Mouse (Mus musculus) liver, adult 2 months (tissue): ENCODE data around the gene Zfp668. TPM values are rescaled to one million over a fixed set of nuclear protein-coding genes. Genes with fewer than 3 reads are reported as not detected.

Experiments
- DNase-seq: peaks from one replicate; pipeline ENCODE4 v3.0.0-alpha.2; 2011; ENCODE audit warnings: low read depth, low spot score; ENCODE audit errors: extremely low read depth
- H3K27ac ChIP-seq: fragments of 200-500 bp; replicated peaks from 2 replicates; pipeline ENCODE4 v1.5.1; 2012; ENCODE audit warnings: low read depth, mild to moderate bottlenecking, control low read depth, inconsistent platforms, low read length; ENCODE audit not compliant: insufficient read depth
- H3K27me3 ChIP-seq: fragments of 200-500 bp; 2 replicates; pipeline ENCODE4 v1.6.1; 2012; ENCODE audit warnings: mild to moderate bottlenecking, moderate library complexity, low read length, inconsistent platforms; ENCODE audit not compliant: control insufficient read depth, insufficient read depth
- H3K36me3 ChIP-seq: fragments of 200-500 bp; 2 replicates; pipeline ENCODE4 v1.6.1; 2012; ENCODE audit warnings: low read length, inconsistent platforms; ENCODE audit not compliant: control insufficient read depth, insufficient read depth
- H3K4me1 ChIP-seq: fragments of 200-500 bp; 2 replicates; pipeline ENCODE4 v1.6.1; 2011; ENCODE audit warnings: low read length; ENCODE audit not compliant: control insufficient read depth, insufficient read depth
- H3K4me3 ChIP-seq: fragments of 200-500 bp; 2 replicates; pipeline ENCODE4 v1.5.1; 2011; ENCODE audit warnings: low read depth, mild to moderate bottlenecking, control low read depth, low read length, moderate library complexity; ENCODE audit not compliant: insufficient read depth
- H3K79me2 ChIP-seq: fragments of 200-500 bp; 2 replicates; pipeline ENCODE4 v1.6.1; 2012; ENCODE audit warnings: inconsistent platforms, mild to moderate bottlenecking, low read length, moderate library complexity; ENCODE audit not compliant: control insufficient read depth, insufficient read depth
- H3K9ac ChIP-seq: fragments of 200-500 bp; 2 replicates; pipeline ENCODE4 v1.6.1; 2012; ENCODE audit warnings: low read depth, mild to moderate bottlenecking, control low read depth, inconsistent platforms, low read length
- CTCF ChIP-seq: fragments of 200-500 bp; IDR thresholded peaks from 2 replicates; pipeline ENCODE4 v1.5.1; 2011; ENCODE audit warnings: low read depth, low read length, control low read depth
- POLR2A ChIP-seq: fragments of 200-500 bp; IDR thresholded peaks from 2 replicates; pipeline ENCODE4 v1.6.1; 2011; ENCODE audit warnings: low read length, control low read depth; ENCODE audit not compliant: insufficient read depth; ENCODE audit errors: extremely low read depth
- WGBS: fragments of 180-500 bp; shearing (Covaris S2); methylation state at CpG from one replicate; pipeline ENCODE4 v1.1.7; 2018; 5-methylcytosine and 5-hydroxymethylcytosine counted together
- polyA plus RNA-seq: library from polyadenylated mRNA; depleted of rRNA; stranded (reverse); fragments of >200 nt; gene quantifications from 2 replicates; pipeline ENCODE4 v1.2.3, GENCODE M21; 2012; rRNA removed
- total RNA-seq: library from RNA; depleted of rRNA; stranded (reverse); fragments of >200 nt; gene quantifications from 2 replicates; pipeline ENCODE4 v1.2.3, GENCODE M21; 2014; rRNA removed

Gene Zfp668
- total and polyA plus RNA-seq, 2 experiments = 0.65 to 2.1 TPM

- TF ChIP-seq CTCF (no peak), POLR2A (no peak)
- Histone ChIP-seq H3K4me1 (peaks cover 35% of the 10 kb centered on the region), H3K4me3 (peak overlapping the region; percentile 11), H3K79me2 (no peaks in the 10 kb centered on the region), H3K36me3 (no peaks in the 10 kb centered on the region), H3K27ac (peak overlapping the region; percentile 98), H3K9ac (peak overlapping the region; percentile 63), H3K27me3 (no peaks in the 10 kb centered on the region)
- peak; percentile 95 for DNase-seq
- 13% methylated on average over 19 of the region's 19 CpGs for WGBS
Measured at GRCm38 (mm10) chr7:127814241-127814921, 62.2 kb downstream of the Zfp668 start.

- TF ChIP-seq CTCF (no peak), POLR2A (no peak)
- H3K27me3 ChIP-seq = no peaks in the 10 kb centered on the region
- peak overlapping the region; percentile 98 for H3K27ac ChIP-seq
- 8% methylated on average over 4 of the region's 4 CpGs for WGBS
- peak overlapping the region; percentile 63 for H3K9ac ChIP-seq
- H3K4me1 ChIP-seq = peaks cover 40% of the 10 kb centered on the region
- no peaks in the 10 kb centered on the region for H3K36me3 ChIP-seq
- peak overlapping the region; percentile 11; the same call in 1 of the 2 replicates for H3K4me3 ChIP-seq
- DNase-seq = peak; percentile 99
- H3K79me2 ChIP-seq = no peaks in the 10 kb centered on the region
Measured at GRCm38 (mm10) chr7:127813821-127814220, 62.8 kb downstream of the Zfp668 start.

Other genes starting within 250 kb of the Zfp668 start
- 7.3 and 7.6 TPM in 2 replicates for gene Bcl7c, start 167.9 kb downstream of the Zfp668 start, total RNA-seq
- gene Bcl7c, start 167.9 kb downstream of the Zfp668 start, polyA plus RNA-seq = 20.0 and 23.2 TPM in 2 replicates
- gene Ctf1, start 164.1 kb downstream of the Zfp668 start, total RNA-seq = 2.7 and 4.4 TPM in 2 replicates
- 10.5 and 15.9 TPM in 2 replicates for gene Ctf1, start 164.1 kb downstream of the Zfp668 start, polyA plus RNA-seq
- not detected in 2 replicates for gene Ctf2, start 144.7 kb downstream of the Zfp668 start, total RNA-seq
- not detected in 2 replicates for gene Ctf2, start 144.7 kb downstream of the Zfp668 start, polyA plus RNA-seq
- 1.9 and 2.4 TPM in 2 replicates for gene Fbxl19, start 132.3 kb downstream of the Zfp668 start, total RNA-seq
- gene Fbxl19, start 132.3 kb downstream of the Zfp668 start, polyA plus RNA-seq = 3.9 and 4.7 TPM in 2 replicates
- gene Orai3, start 107.0 kb downstream of the Zfp668 start, total RNA-seq = 10.2 and 14.7 TPM in 2 replicates
- gene Orai3, start 107.0 kb downstream of the Zfp668 start, polyA plus RNA-seq = 21.1 and 26.6 TPM in 2 replicates
- gene Setd1a, start 100.2 kb downstream of the Zfp668 start, total RNA-seq = 2.6 and 5.4 TPM in 2 replicates
- gene Setd1a, start 100.2 kb downstream of the Zfp668 start, polyA plus RNA-seq = 5.5 and 7.8 TPM in 2 replicates
- gene Gm49388, start 91.2 kb downstream of the Zfp668 start, total RNA-seq = not detected in 2 replicates
- gene Gm49388, start 91.2 kb downstream of the Zfp668 start, polyA plus RNA-seq = not detected in 2 replicates
- gene Hsd3b7, start 76.2 kb downstream of the Zfp668 start, total RNA-seq = 458 and 477 TPM in 2 replicates
- 1,150 and 1,162 TPM in 2 replicates for gene Hsd3b7, start 76.2 kb downstream of the Zfp668 start, polyA plus RNA-seq
- 16.7 and 18.5 TPM in 2 replicates for gene Stx4a, start 52.5 kb downstream of the Zfp668 start, total RNA-seq
- gene Stx4a, start 52.5 kb downstream of the Zfp668 start, polyA plus RNA-seq = 34.7 and 38.3 TPM in 2 replicates
- 0.55 and 0.87 TPM in 2 replicates for gene Stx1b, start 52.3 kb downstream of the Zfp668 start, total RNA-seq
- 7.9 TPM in 2 replicates for gene Stx1b, start 52.3 kb downstream of the Zfp668 start, polyA plus RNA-seq
- gene Zfp646, start 607 bp downstream of the Zfp668 start, total RNA-seq = 8.8 and 11.5 TPM in 2 replicates
- gene Zfp646, start 607 bp downstream of the Zfp668 start, polyA plus RNA-seq = 6.0 and 7.4 TPM in 2 replicates
- gene Prss53, start 14.1 kb upstream of the Zfp668 start, total RNA-seq = 2.3 and 2.5 TPM in 2 replicates
- gene Prss53, start 14.1 kb upstream of the Zfp668 start, polyA plus RNA-seq = 9.2 and 12.0 TPM in 2 replicates
- not detected in 2 replicates for gene Gm21974, start 18.6 kb upstream of the Zfp668 start, total RNA-seq
- gene Gm21974, start 18.6 kb upstream of the Zfp668 start, polyA plus RNA-seq = not detected in 2 replicates
- gene Vkorc1, start 18.8 kb upstream of the Zfp668 start, total RNA-seq = 261 and 316 TPM in 2 replicates
- gene Vkorc1, start 18.8 kb upstream of the Zfp668 start, polyA plus RNA-seq = 833 and 889 TPM in 2 replicates
- 8.2 and 12.0 TPM in 2 replicates for gene Bckdk, start 27.3 kb upstream of the Zfp668 start, total RNA-seq
- gene Bckdk, start 27.3 kb upstream of the Zfp668 start, polyA plus RNA-seq = 17.5 and 19.8 TPM in 2 replicates
- gene Kat8, start 35.7 kb upstream of the Zfp668 start, total RNA-seq = 15.8 and 18.3 TPM in 2 replicates
- gene Kat8, start 35.7 kb upstream of the Zfp668 start, polyA plus RNA-seq = 11.5 and 12.6 TPM in 2 replicates
- 2.9 and 5.9 TPM in 2 replicates for gene Prss8, start 53.3 kb upstream of the Zfp668 start, total RNA-seq
- 3.8 and 8.6 TPM in 2 replicates for gene Prss8, start 53.3 kb upstream of the Zfp668 start, polyA plus RNA-seq
- 8.1 and 8.7 TPM in 2 replicates for gene Prss36, start 69.9 kb upstream of the Zfp668 start, total RNA-seq
- 17.2 and 18.2 TPM in 2 replicates for gene Prss36, start 69.9 kb upstream of the Zfp668 start, polyA plus RNA-seq
- gene Fus, start 90.6 kb upstream of the Zfp668 start, total RNA-seq = 28.6 and 31.5 TPM in 2 replicates
- gene Fus, start 90.6 kb upstream of the Zfp668 start, polyA plus RNA-seq = 64.8 and 102 TPM in 2 replicates
- 1.5 and 2.8 TPM in 2 replicates for gene Pycard, start 117.0 kb upstream of the Zfp668 start, total RNA-seq
- gene Pycard, start 117.0 kb upstream of the Zfp668 start, polyA plus RNA-seq = 4.5 and 5.0 TPM in 2 replicates
- 0.28 TPM in 1 of 2 replicates, not detected in the other for gene Trim72, start 127.1 kb upstream of the Zfp668 start, total RNA-seq
- gene Trim72, start 127.1 kb upstream of the Zfp668 start, polyA plus RNA-seq = 0.15 and 0.19 TPM in 2 replicates
- 0.60 and 0.65 TPM in 2 replicates for gene Itgam, start 185.8 kb upstream of the Zfp668 start, total RNA-seq
- gene Itgam, start 185.8 kb upstream of the Zfp668 start, polyA plus RNA-seq = 0.29 and 0.83 TPM in 2 replicates
- gene Gm49368, start 185.9 kb upstream of the Zfp668 start, total RNA-seq = not detected in 2 replicates
- gene Gm49368, start 185.9 kb upstream of the Zfp668 start, polyA plus RNA-seq = 0.09 TPM in 1 of 2 replicates, not detected in the other